Mouse (Mus musculus): ENCODE measurements around the gene 2010315B03Rik. TPM values are rescaled to one million over a fixed set of nuclear protein-coding genes. Genes with fewer than 3 reads are reported as not detected.
A peak's percentile ranks its signal among the peaks of the same experiment; 100 is the strongest.

The 2010315B03Rik gene
- 6.0 and 7.1 TPM in 2 replicates for polyA plus RNA-seq (2014; fragmentation: Nextera tagmentation; extraction: Ambion mirVana)

DNA sequence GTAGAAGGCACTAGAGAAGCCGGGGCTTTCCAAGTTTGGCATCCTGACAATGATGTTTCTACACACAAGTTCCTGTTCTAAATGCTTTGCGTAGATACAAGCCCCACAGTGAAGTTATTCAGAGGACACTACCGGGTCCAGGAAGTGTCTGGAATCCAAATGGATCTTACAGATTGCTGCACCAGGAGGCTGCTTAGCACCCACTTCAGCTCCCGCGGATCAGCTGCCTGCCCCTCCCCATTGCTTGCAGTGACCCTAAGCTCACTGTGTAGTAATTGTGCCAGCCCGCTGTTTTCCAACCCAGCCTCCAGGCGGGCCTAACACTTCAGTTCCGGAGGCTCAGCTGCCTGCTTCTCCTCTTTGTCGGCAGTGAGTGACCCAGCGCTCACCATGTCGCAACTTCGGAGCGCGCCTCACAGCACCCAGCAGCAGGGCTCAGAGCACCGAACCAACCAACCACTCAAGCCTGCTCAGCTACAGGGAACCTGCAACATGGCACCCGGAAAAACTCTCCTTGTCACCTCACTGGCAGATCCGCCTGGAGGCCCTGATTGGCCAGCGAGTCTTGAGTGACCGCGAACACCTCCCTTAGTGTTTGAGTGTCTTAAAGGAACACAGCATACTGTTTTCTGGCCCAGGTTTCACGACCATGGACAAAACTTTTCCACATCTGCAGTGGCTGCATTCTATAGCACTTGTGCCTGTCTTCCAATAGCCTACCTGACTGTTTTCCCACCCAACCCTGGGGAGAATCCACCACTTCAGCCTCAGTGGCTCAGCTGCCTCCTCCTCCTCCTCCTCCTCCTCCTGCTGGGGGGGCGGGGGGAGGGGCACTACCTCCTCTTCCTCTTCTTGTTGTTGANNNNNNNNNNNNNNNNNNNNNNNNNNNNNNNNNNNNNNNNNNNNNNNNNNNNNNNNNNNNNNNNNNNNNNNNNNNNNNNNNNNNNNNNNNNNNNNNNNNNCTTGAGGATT lies at the start of gene 2010315B03Rik:
2010315B03Rik (minus strand) TSS at position 526 of the 972 bp plus-strand sequence.
- DNase-seq (ENCODE audit: low spot score, missing footprints) (peak; percentile 96), ATAC-seq (ENCODE audit: low FRiP score) (peak; percentile 99)
- Histone ChIP-seq H3K4me2 (peak within 1 kb of the TSS; percentile 50), H3K36me3 (ENCODE audit: control insufficient read depth, insufficient read depth, low read length) (no peaks in the 10 kb centered on the region), H3K4me1 (ENCODE audit: control insufficient read depth, insufficient read depth, low read length) (peaks cover 4% of the 10 kb centered on the region; the same call in 1 of the 2 replicates), H3K4me3 (ENCODE audit: low read depth, low read length) (peak within 1 kb of the TSS; percentile 63), H3K9ac (ENCODE audit: low read length) (peak within 1 kb of the TSS; percentile 80), H3K27ac (ENCODE audit: low read depth, low read length) (peak within 1 kb of the TSS; percentile 45), H3K9me3 (ENCODE audit: control insufficient read depth, low read length) (no peaks in the 10 kb centered on the region), H3K27me3 (ENCODE audit: control insufficient read depth, insufficient read depth, low read length) (no peaks in the 10 kb centered on the region)
- 5% methylated on average over 21 of the region's 22 CpGs for WGBS

- ATAC-seq (ENCODE audit: low FRiP score), result no peak
- Histone ChIP-seq H3K36me3 (ENCODE audit: control insufficient read depth, insufficient read depth, low read length) (no peaks in the 10 kb centered on the region), H3K4me2 (peak overlapping the region; percentile 50), H3K9ac (ENCODE audit: low read length) (peak overlapping the region; percentile 40; the same call in 1 of the 2 replicates), H3K4me3 (ENCODE audit: low read depth, low read length) (peak overlapping the region; percentile 63; the same call in 1 of the 2 replicates), H3K27me3 (ENCODE audit: control insufficient read depth, insufficient read depth, low read length) (no peaks in the 10 kb centered on the region), H3K4me1 (ENCODE audit: control insufficient read depth, insufficient read depth, low read length) (peaks cover 4% of the 10 kb centered on the region; the same call in 1 of the 2 replicates), H3K27ac (ENCODE audit: low read depth, low read length) (no peak overlapping the region), H3K9me3 (ENCODE audit: control insufficient read depth, low read length) (no peaks in the 10 kb centered on the region)
- DNase-seq (ENCODE audit: low spot score, missing footprints), result no peak
These were observed 994 bp downstream of the 2010315B03Rik start for GRCm38 (mm10) chr9:124311502-124311901.

DNA sequence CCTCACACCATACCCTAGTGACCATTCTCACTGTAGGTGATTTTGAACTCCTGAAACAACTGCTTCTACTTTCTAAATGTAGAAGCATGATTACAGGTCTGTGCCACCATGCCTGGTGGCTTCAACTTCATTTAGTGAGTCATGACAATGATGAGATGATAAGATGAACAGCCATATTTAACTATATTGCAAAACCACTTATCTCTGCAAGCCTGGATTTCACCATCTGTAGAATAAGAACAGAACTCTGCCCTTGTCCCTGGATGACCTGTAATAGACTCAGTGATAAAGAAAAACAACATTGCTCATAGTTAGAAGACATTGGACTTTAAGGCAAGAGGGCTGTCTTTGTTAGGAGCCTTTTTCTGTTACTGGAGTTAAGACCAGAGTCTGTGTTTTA lies 24.2 kb downstream of the 2010315B03Rik start:
- Histone ChIP-seq H3K4me2 (no peak overlapping the region), H3K9ac (ENCODE audit: low read length) (no peak overlapping the region), H3K27ac (ENCODE audit: low read depth, low read length) (no peak overlapping the region), H3K4me3 (ENCODE audit: low read depth, low read length) (no peak overlapping the region), H3K9me3 (ENCODE audit: control insufficient read depth, low read length) (no peaks in the 10 kb centered on the region; the same call in 1 of the 2 replicates), H3K4me1 (ENCODE audit: control insufficient read depth, insufficient read depth, low read length) (no peaks in the 10 kb centered on the region), H3K27me3 (ENCODE audit: control insufficient read depth, insufficient read depth, low read length) (no peaks in the 10 kb centered on the region), H3K36me3 (ENCODE audit: control insufficient read depth, insufficient read depth, low read length) (no peaks in the 10 kb centered on the region)
- ATAC-seq (ENCODE audit: low FRiP score) (no peak), DNase-seq (ENCODE audit: low spot score, missing footprints) (no peak)

GRCm38 (mm10) chr9:124281912-124282686 lies 30.4 kb downstream of the 2010315B03Rik start:
- peaks cover 11% of the 10 kb centered on the region for H3K4me1 ChIP-seq (ENCODE audit: control insufficient read depth, insufficient read depth, low read length)
- H3K9ac ChIP-seq (ENCODE audit: low read length), result peak overlapping the region; percentile 80
- no peak overlapping the region; the same call in 1 of the 2 replicates for H3K27ac ChIP-seq (ENCODE audit: low read depth, low read length)
- peaks cover 8% of the 10 kb centered on the region; the same call in 1 of the 2 replicates for H3K9me3 ChIP-seq (ENCODE audit: control insufficient read depth, low read length)
- no peaks in the 10 kb centered on the region for H3K27me3 ChIP-seq (ENCODE audit: control insufficient read depth, insufficient read depth, low read length)
- peak; percentile 96 for DNase-seq (ENCODE audit: low spot score, missing footprints)
- under 1% methylated on average over 22 of the region's 22 CpGs for WGBS
- peak; percentile 99 for ATAC-seq (ENCODE audit: low FRiP score)
- peaks cover 7% of the 10 kb centered on the region for H3K36me3 ChIP-seq (ENCODE audit: control insufficient read depth, insufficient read depth, low read length)
- H3K4me3 ChIP-seq (ENCODE audit: low read depth, low read length), result peak overlapping the region; percentile 80
- H3K4me2 ChIP-seq, result peak overlapping the region; percentile 60

GRCm38 (mm10) chr9:124281448-124281791 lies 31.1 kb downstream of the 2010315B03Rik start:
- DNase-seq (ENCODE audit: low spot score, missing footprints) (no peak), ATAC-seq (ENCODE audit: low FRiP score) (no peak)
- Histone ChIP-seq H3K4me3 (ENCODE audit: low read depth, low read length) (peak overlapping the region; percentile 80), H3K4me1 (ENCODE audit: control insufficient read depth, insufficient read depth, low read length) (peaks cover 11% of the 10 kb centered on the region), H3K27me3 (ENCODE audit: control insufficient read depth, insufficient read depth, low read length) (no peaks in the 10 kb centered on the region), H3K9ac (ENCODE audit: low read length) (peak overlapping the region; percentile 80), H3K4me2 (peak overlapping the region; percentile 60), H3K27ac (ENCODE audit: low read depth, low read length) (no peak overlapping the region), H3K36me3 (ENCODE audit: control insufficient read depth, insufficient read depth, low read length) (peaks cover 7% of the 10 kb centered on the region), H3K9me3 (ENCODE audit: control insufficient read depth, low read length) (peaks cover 8% of the 10 kb centered on the region; the same call in 1 of the 2 replicates)
- WGBS, result 23% methylated on average over 1 of the region's 1 CpGs

DNA sequence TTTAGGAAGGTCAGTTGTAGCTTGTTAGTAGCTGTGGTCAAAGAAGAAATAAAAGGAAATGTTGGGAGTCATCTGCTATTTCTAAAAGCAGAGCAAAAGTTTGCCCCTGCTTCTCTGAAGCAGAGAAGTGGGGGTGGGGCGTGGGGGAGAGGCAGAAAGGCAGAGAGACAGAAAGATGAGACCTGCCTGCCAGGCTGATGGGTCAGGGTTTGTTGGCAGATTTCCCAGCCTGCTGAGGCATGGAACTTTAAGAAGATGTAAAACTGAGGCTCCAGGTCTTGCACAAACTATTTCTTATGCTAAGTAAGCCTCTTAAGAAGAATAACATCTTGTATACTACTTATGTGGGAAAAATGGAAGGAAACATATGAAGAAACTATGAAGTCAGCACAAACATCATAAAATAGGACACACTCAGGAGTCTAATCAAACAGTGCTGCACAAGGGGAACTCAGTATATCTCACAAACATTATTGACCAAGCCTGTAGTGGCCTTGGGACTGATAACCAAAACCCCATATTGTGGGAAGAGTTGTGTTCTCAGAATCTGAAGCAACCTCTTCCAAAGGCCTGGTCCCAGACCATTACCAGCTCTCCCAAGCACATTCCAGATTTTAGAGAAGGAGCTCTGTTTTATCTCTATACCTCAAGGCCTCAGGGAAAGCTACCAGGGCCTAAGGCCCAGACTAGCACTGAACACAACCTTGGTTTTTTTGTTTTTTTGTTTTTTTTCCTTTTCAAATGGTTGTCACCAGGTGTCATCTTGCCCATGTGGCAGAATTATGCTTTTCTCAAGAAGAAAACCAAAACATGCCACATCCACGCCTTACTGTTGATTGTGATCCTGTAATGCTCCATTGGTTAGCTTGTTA lies 31.7 kb downstream of the 2010315B03Rik start:
- no peak overlapping the region for H3K27ac ChIP-seq (ENCODE audit: low read depth, low read length)
- DNase-seq (ENCODE audit: low spot score, missing footprints) (peak; percentile 88), ATAC-seq (ENCODE audit: low FRiP score) (no peak)
- peaks cover 8% of the 10 kb centered on the region; the same call in 1 of the 2 replicates for H3K9me3 ChIP-seq (ENCODE audit: control insufficient read depth, low read length)
- no peaks in the 10 kb centered on the region for H3K27me3 ChIP-seq (ENCODE audit: control insufficient read depth, insufficient read depth, low read length)
- peaks cover 7% of the 10 kb centered on the region for H3K36me3 ChIP-seq (ENCODE audit: control insufficient read depth, insufficient read depth, low read length)
- WGBS, result 86% methylated on average over 2 of the region's 2 CpGs
- H3K4me3 ChIP-seq (ENCODE audit: low read depth, low read length), result peak overlapping the region; percentile 80
- H3K9ac ChIP-seq (ENCODE audit: low read length), result peak overlapping the region; percentile 80
- peaks cover 11% of the 10 kb centered on the region for H3K4me1 ChIP-seq (ENCODE audit: control insufficient read depth, insufficient read depth, low read length)
- peak overlapping the region; percentile 60 for H3K4me2 ChIP-seq

GRCm38 (mm10) chr9:124279300-124279699 lies 33.2 kb downstream of the 2010315B03Rik start:
- ATAC-seq (ENCODE audit: low FRiP score) (0 out of 2 replicates have a peak, but pooled peaks have one; percentile 11), DNase-seq (ENCODE audit: low spot score, missing footprints) (no peak)
- H3K27ac ChIP-seq (ENCODE audit: low read depth, low read length), result no peak overlapping the region
- no peaks in the 10 kb centered on the region for H3K27me3 ChIP-seq (ENCODE audit: control insufficient read depth, insufficient read depth, low read length)
- 43% methylated on average over 2 of the region's 2 CpGs for whole genome bisulfite sequencing
- H3K4me3 ChIP-seq (ENCODE audit: low read depth, low read length), result no peak overlapping the region
- peaks cover 11% of the 10 kb centered on the region for H3K4me1 ChIP-seq (ENCODE audit: control insufficient read depth, insufficient read depth, low read length)
- no peak overlapping the region for H3K4me2 ChIP-seq
- H3K9ac ChIP-seq (ENCODE audit: low read length), result no peak overlapping the region
- peaks cover 7% of the 10 kb centered on the region for H3K36me3 ChIP-seq (ENCODE audit: control insufficient read depth, insufficient read depth, low read length)
- H3K9me3 ChIP-seq (ENCODE audit: control insufficient read depth, low read length), result peaks cover 18% of the 10 kb centered on the region

GRCm38 (mm10) chr9:124275064-124275463 lies 37.4 kb downstream of the 2010315B03Rik start:
- Histone ChIP-seq H3K4me2 (no peak overlapping the region), H3K27ac (ENCODE audit: low read depth, low read length) (no peak overlapping the region), H3K4me1 (ENCODE audit: control insufficient read depth, insufficient read depth, low read length) (no peaks in the 10 kb centered on the region), H3K4me3 (ENCODE audit: low read depth, low read length) (no peak overlapping the region), H3K27me3 (ENCODE audit: control insufficient read depth, insufficient read depth, low read length) (no peaks in the 10 kb centered on the region), H3K9me3 (ENCODE audit: control insufficient read depth, low read length) (peaks cover 33% of the 10 kb centered on the region), H3K36me3 (ENCODE audit: control insufficient read depth, insufficient read depth, low read length) (peaks cover 9% of the 10 kb centered on the region), H3K9ac (ENCODE audit: low read length) (no peak overlapping the region)
- DNase-seq (ENCODE audit: low spot score, missing footprints), result no peak
- no peak for ATAC-seq (ENCODE audit: low FRiP score)
- 94% methylated on average over 2 of the region's 2 CpGs for WGBS
